Mouse (Mus musculus) left cerebral cortex, postnatal 25 days (tissue): ENCODE data around the gene Mbd6. TPM values are rescaled to one million over a fixed set of nuclear protein-coding genes. Genes with fewer than 3 reads are reported as not detected.

Experiments
- DNase-seq, 2 experiments: peaks; one replicate each; pipeline ENCODE4 v3.0.0; 2022; ENCODE audit warnings: low spot score in 2 of 2, mixed read lengths in 1 of 2
- intact Hi-C: fragments of 180-260 bp; cut with DNase I; formaldehyde crosslinking; loops from one replicate; pipeline ENCODE4 v1.15.1; 2025
- total RNA-seq, 2 experiments: library from RNA; stranded (reverse); gene quantifications; 2 replicates each; pipeline ENCODE4 v1.2.3; 2021

The Mbd6 gene
- total RNA-seq, 2 experiments from 2014 or later, result 32.2 to 38.9 TPM

GRCm38 (mm10) chr10:127268401-127268800, 20.4 kb downstream of the Mbd6 start:
- DNase-seq, result no peak
- intact Hi-C loops, result no loop called here

GRCm38 (mm10) chr10:127267318-127267717, 21.5 kb downstream of the Mbd6 start:
- DNase-seq, result no peak
- intact Hi-C loops, result loop anchor here (2.0 kb wide), 1 partner anchor 43 kb away; the partner anchor contains the start of gene Mars

- DNase-seq, result peak; percentile 92 to 98
- intact Hi-C loops, result loop anchor here (1.0 to 2.0 kb wide), 2 partner anchors 22 to 44 kb away; partner anchors contain the start of gene Mars
These were observed 22.4 kb downstream of the Mbd6 start, which contains the start of gene Dctn2 for GRCm38 (mm10) chr10:127266112-127267091. Dctn2 (plus strand) TSS chr10:127266368.

- intact Hi-C loops, result loop anchor here (1.0 to 2.0 kb wide), 2 partner anchors 23 to 45 kb away; partner anchors contain the start of gene Mars
- no peak for DNase-seq
These were observed 23.1 kb downstream of the Mbd6 start for GRCm38 (mm10) chr10:127265727-127266111.

GRCm38 (mm10) chr10:127264971-127265370, 23.8 kb downstream of the Mbd6 start:
- no peak for DNase-seq
- intact Hi-C loops, result no loop called here

GRCm38 (mm10) chr10:127264336-127264735, 24.5 kb downstream of the Mbd6 start:
- intact Hi-C loops, result no loop called here
- no peak for DNase-seq

- DNase-seq, result no peak
- intact Hi-C loops, result no loop called here
These were observed 25.2 kb downstream of the Mbd6 start for GRCm38 (mm10) chr10:127263631-127264030.

- DNase-seq, result peak; percentile 82 to 83
- intact Hi-C loops, result no loop called here
These were observed 26.0 kb downstream of the Mbd6 start, which contains the start of gene Kif5a for GRCm38 (mm10) chr10:127262548-127263398. Kif5a (minus strand) TSS chr10:127263348.

- intact Hi-C loops, result no loop called here
- peak in 1 of 2 experiments; percentile 48 for DNase-seq
These were observed 26.9 kb downstream of the Mbd6 start for GRCm38 (mm10) chr10:127261706-127262547.

- no peak for DNase-seq
- intact Hi-C loops, result no loop called here
These were observed 30.3 kb downstream of the Mbd6 start for GRCm38 (mm10) chr10:127258489-127258888.

- intact Hi-C loops, result no loop called here
- DNase-seq, result no peak
These were observed 31.0 kb downstream of the Mbd6 start for GRCm38 (mm10) chr10:127257790-127258189.

GRCm38 (mm10) chr10:127255625-127256345, 33.0 kb downstream of the Mbd6 start:
- intact Hi-C loops, result no loop called here
- DNase-seq, result peak in 1 of 2 experiments; percentile 69

- DNase-seq, result no peak
- intact Hi-C loops, result no loop called here
These were observed 38.0 kb downstream of the Mbd6 start for GRCm38 (mm10) chr10:127250810-127251209.

- intact Hi-C loops, result no loop called here
- DNase-seq, result no peak
These were observed 50.5 kb downstream of the Mbd6 start for GRCm38 (mm10) chr10:127238241-127238824.

- no peak for DNase-seq
- intact Hi-C loops, result no loop called here
These were observed 52.3 kb downstream of the Mbd6 start for GRCm38 (mm10) chr10:127236541-127236940.

GRCm38 (mm10) chr10:127233141-127233540, 55.7 kb downstream of the Mbd6 start:
- DNase-seq, result no peak
- intact Hi-C loops, result no loop called here
